Mouse (Mus musculus): ENCODE measurements around the gene Wnk2. TPM values are rescaled to one million over a fixed set of nuclear protein-coding genes. Genes with fewer than 3 reads are reported as not detected.

The Wnk2 gene
- total RNA-seq, 2 experiments from 2014 or later, result 85.8 to 99.2 TPM

GRCm38 (mm10) chr13:49175509-49175908, 27.7 kb upstream of the Wnk2 start:
- no peak for DNase-seq

GRCm38 (mm10) chr13:49172971-49173596, 25.3 kb upstream of the Wnk2 start:
- DNase-seq, result peak; percentile 81 to 87

- peak; percentile 54 to 56 for DNase-seq
Observed at GRCm38 (mm10) chr13:49172335-49172734, 24.5 kb upstream of the Wnk2 start.

GRCm38 (mm10) chr13:49171729-49172128, 23.9 kb upstream of the Wnk2 start:
- no peak for DNase-seq

GRCm38 (mm10) chr13:49170623-49171022, 22.8 kb upstream of the Wnk2 start:
- DNase-seq, result no peak

GRCm38 (mm10) chr13:49169448-49170207, 21.8 kb upstream of the Wnk2 start:
- DNase-seq, result peak; percentile 85 to 87

- DNase-seq, result no peak
Observed at GRCm38 (mm10) chr13:49167081-49167480, 19.3 kb upstream of the Wnk2 start.

GRCm38 (mm10) chr13:49163645-49164044, 15.8 kb upstream of the Wnk2 start:
- no peak for DNase-seq

GRCm38 (mm10) chr13:49162722-49163121, 14.9 kb upstream of the Wnk2 start:
- no peak for DNase-seq

- no peak for DNase-seq
Observed at GRCm38 (mm10) chr13:49161236-49161635, 13.4 kb upstream of the Wnk2 start.

GRCm38 (mm10) chr13:49158040-49158713, 10.4 kb upstream of the Wnk2 start:
- DNase-seq, result no peak

- DNase-seq, result no peak
Observed at GRCm38 (mm10) chr13:49156645-49157044, 8.8 kb upstream of the Wnk2 start.

- DNase-seq, result no peak
Observed at GRCm38 (mm10) chr13:49154621-49155020, 6.8 kb upstream of the Wnk2 start.

GRCm38 (mm10) chr13:49154028-49154427, 6.2 kb upstream of the Wnk2 start:
- DNase-seq, result no peak

- DNase-seq, result no peak
Observed at GRCm38 (mm10) chr13:49148687-49149086, 873 bp upstream of the Wnk2 start.

- DNase-seq, result peak; percentile 58 to 69
Observed at GRCm38 (mm10) chr13:49147007-49147857, 582 bp downstream of the Wnk2 start.

GRCm38 (mm10) chr13:49146698-49147006, 1.2 kb downstream of the Wnk2 start:
- DNase-seq, result no peak

GRCm38 (mm10) chr13:49146040-49146697, 1.6 kb downstream of the Wnk2 start:
- no peak for DNase-seq

- DNase-seq, result no peak
Observed at GRCm38 (mm10) chr13:49145396-49145795, 2.4 kb downstream of the Wnk2 start.

GRCm38 (mm10) chr13:49144451-49144850, 3.4 kb downstream of the Wnk2 start:
- no peak for DNase-seq

GRCm38 (mm10) chr13:49143323-49143722, 4.5 kb downstream of the Wnk2 start:
- DNase-seq, result no peak

GRCm38 (mm10) chr13:49142396-49142795, 5.4 kb downstream of the Wnk2 start:
- DNase-seq, result no peak

Measured in layer of hippocampus, postnatal 36 days (tissue).